Mouse (Mus musculus): ENCODE data around the gene Kmt2d. TPM values are rescaled to one million over a fixed set of nuclear protein-coding genes. Genes with fewer than 3 reads are reported as not detected.

Gene Kmt2d
- polyA plus RNA-seq, 1 experiment = 20.8 TPM

DNA sequence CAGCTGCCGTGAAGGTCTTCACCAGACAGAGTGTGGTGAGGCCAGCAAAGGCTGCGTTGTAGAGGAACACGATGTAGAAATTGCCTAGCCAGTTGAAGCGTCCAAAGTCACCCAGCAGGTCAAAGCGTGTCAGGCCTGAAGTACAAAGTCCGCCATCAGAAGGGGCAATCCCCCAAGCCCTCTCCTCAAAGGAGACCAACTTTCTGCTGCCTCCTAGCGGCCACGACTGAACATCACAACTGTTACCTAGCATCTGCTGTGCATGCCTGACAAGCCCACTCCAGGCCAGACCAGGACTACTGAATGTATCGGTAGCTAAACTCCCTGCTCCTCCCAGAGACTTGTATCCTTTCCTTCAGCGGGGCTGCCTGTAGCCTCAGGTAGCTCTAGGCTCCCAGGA, 33.7 kb upstream of the Kmt2d start:
- Histone ChIP-seq H3K4me1 (ENCODE audit: control insufficient read depth, insufficient read depth, low read length) (no peaks in the 10 kb centered on the region), H3K36me3 (ENCODE audit: control insufficient read depth, insufficient read depth, low read length) (no peaks in the 10 kb centered on the region), H3K27ac (ENCODE audit: insufficient read depth, low read depth, low read length) (no peak overlapping the region), H3K4me3 (ENCODE audit: insufficient read depth, low read depth, low read length) (no peak overlapping the region), H3K27me3 (replicated peaks; ENCODE audit: control insufficient read depth, insufficient read depth, low read length) (no peaks in the 10 kb centered on the region)
- TF ChIP-seq POLR2A (IDR thresholded peaks at IDR 0.05; ENCODE audit: low read depth, low read length) = no peak
- TF ChIP-seq CTCF (conservative IDR thresholded peaks at IDR 0.05; ENCODE audit: insufficient read depth, insufficient read length, low read depth, low read length) = peak; percentile 70
- 33% methylated on average over 10 of the region's 10 CpGs for WGBS
- peak; percentile 35 for DNase-seq

DNA sequence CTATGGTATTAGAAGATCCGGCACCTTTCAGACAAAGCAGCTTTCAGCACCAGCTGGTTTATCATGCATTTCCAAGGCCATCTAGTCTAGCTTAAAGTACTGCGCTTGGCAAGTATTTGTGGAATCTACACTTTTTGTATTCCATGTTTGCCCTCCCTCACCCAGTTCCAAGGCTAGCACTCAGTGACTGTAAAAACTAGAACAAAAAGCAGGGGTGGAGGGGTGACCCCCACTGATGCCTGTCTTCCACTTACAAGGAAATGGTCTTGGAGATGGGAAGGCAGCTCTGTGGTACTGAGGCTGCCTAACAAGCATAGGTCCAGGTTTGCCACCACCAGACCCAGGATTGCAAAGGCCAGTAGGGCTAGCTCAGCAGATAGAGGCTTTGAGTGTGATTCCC, 31.6 kb upstream of the Kmt2d start:
- Histone ChIP-seq H3K27me3 (replicated peaks; ENCODE audit: control insufficient read depth, insufficient read depth, low read length) (no peaks in the 10 kb centered on the region), H3K27ac (ENCODE audit: insufficient read depth, low read depth, low read length) (no peak overlapping the region), H3K36me3 (ENCODE audit: control insufficient read depth, insufficient read depth, low read length) (no peaks in the 10 kb centered on the region), H3K4me3 (ENCODE audit: insufficient read depth, low read depth, low read length) (no peak overlapping the region), H3K4me1 (ENCODE audit: control insufficient read depth, insufficient read depth, low read length) (no peaks in the 10 kb centered on the region)
- 97% methylated on average over 2 of the region's 2 CpGs for WGBS
- no peak for TF ChIP-seq POLR2A (IDR thresholded peaks at IDR 0.05; ENCODE audit: low read depth, low read length)
- TF ChIP-seq CTCF (conservative IDR thresholded peaks at IDR 0.05; ENCODE audit: insufficient read depth, insufficient read length, low read depth, low read length) = no peak
- DNase-seq = no peak

GRCm38 (mm10) chr15:98901530-98901929, 30.5 kb upstream of the Kmt2d start:
- H3K36me3 ChIP-seq (ENCODE audit: control insufficient read depth, insufficient read depth, low read length) = no peaks in the 10 kb centered on the region
- H3K27me3 ChIP-seq (replicated peaks; ENCODE audit: control insufficient read depth, insufficient read depth, low read length) = no peaks in the 10 kb centered on the region
- 58% methylated on average over 1 of the region's 1 CpGs for WGBS
- H3K27ac ChIP-seq (ENCODE audit: insufficient read depth, low read depth, low read length) = no peak overlapping the region
- no peaks in the 10 kb centered on the region for H3K4me1 ChIP-seq (ENCODE audit: control insufficient read depth, insufficient read depth, low read length)
- no peak for DNase-seq
- H3K4me3 ChIP-seq (ENCODE audit: insufficient read depth, low read depth, low read length) = no peak overlapping the region
- TF ChIP-seq POLR2A (IDR thresholded peaks at IDR 0.05; ENCODE audit: low read depth, low read length) = no peak
- TF ChIP-seq CTCF (conservative IDR thresholded peaks at IDR 0.05; ENCODE audit: insufficient read depth, insufficient read length, low read depth, low read length) = no peak

GRCm38 (mm10) chr15:98897928-98898800, 27.2 kb upstream of the Kmt2d start, which contains the start of gene Dhh:
Dhh (minus strand) TSS chr15:98898540.
- Histone ChIP-seq H3K4me3 (ENCODE audit: insufficient read depth, low read depth, low read length) (peak within 1 kb of the TSS; percentile 26), H3K4me1 (ENCODE audit: control insufficient read depth, insufficient read depth, low read length) (0 out of 2 replicates have a peak, but pooled peaks cover 4% of the 10 kb centered on the region), H3K36me3 (ENCODE audit: control insufficient read depth, insufficient read depth, low read length) (no peaks in the 10 kb centered on the region), H3K27ac (ENCODE audit: insufficient read depth, low read depth, low read length) (no peak within 1 kb of the TSS), H3K27me3 (replicated peaks; ENCODE audit: control insufficient read depth, insufficient read depth, low read length) (no peaks in the 10 kb centered on the region; the same call in 1 of the 2 replicates)
- peak; percentile 49 for DNase-seq
- no peak for TF ChIP-seq POLR2A (IDR thresholded peaks at IDR 0.05; ENCODE audit: low read depth, low read length)
- WGBS = 4% methylated on average over 41 of the region's 41 CpGs

GRCm38 (mm10) chr15:98897495-98897894, 26.5 kb upstream of the Kmt2d start:
- WGBS = 13% methylated on average over 10 of the region's 10 CpGs
- Histone ChIP-seq H3K27me3 (replicated peaks; ENCODE audit: control insufficient read depth, insufficient read depth, low read length) (no peaks in the 10 kb centered on the region; the same call in 1 of the 2 replicates), H3K4me3 (ENCODE audit: insufficient read depth, low read depth, low read length) (0 out of 2 replicates have a peak overlapping the region, but pooled peaks have one; percentile 26), H3K4me1 (ENCODE audit: control insufficient read depth, insufficient read depth, low read length) (0 out of 2 replicates have a peak, but pooled peaks cover 4% of the 10 kb centered on the region), H3K36me3 (ENCODE audit: control insufficient read depth, insufficient read depth, low read length) (no peaks in the 10 kb centered on the region), H3K27ac (ENCODE audit: insufficient read depth, low read depth, low read length) (no peak overlapping the region)
- TF ChIP-seq POLR2A (IDR thresholded peaks at IDR 0.05; ENCODE audit: low read depth, low read length) = no peak
- DNase-seq = peak; percentile 42

DNA sequence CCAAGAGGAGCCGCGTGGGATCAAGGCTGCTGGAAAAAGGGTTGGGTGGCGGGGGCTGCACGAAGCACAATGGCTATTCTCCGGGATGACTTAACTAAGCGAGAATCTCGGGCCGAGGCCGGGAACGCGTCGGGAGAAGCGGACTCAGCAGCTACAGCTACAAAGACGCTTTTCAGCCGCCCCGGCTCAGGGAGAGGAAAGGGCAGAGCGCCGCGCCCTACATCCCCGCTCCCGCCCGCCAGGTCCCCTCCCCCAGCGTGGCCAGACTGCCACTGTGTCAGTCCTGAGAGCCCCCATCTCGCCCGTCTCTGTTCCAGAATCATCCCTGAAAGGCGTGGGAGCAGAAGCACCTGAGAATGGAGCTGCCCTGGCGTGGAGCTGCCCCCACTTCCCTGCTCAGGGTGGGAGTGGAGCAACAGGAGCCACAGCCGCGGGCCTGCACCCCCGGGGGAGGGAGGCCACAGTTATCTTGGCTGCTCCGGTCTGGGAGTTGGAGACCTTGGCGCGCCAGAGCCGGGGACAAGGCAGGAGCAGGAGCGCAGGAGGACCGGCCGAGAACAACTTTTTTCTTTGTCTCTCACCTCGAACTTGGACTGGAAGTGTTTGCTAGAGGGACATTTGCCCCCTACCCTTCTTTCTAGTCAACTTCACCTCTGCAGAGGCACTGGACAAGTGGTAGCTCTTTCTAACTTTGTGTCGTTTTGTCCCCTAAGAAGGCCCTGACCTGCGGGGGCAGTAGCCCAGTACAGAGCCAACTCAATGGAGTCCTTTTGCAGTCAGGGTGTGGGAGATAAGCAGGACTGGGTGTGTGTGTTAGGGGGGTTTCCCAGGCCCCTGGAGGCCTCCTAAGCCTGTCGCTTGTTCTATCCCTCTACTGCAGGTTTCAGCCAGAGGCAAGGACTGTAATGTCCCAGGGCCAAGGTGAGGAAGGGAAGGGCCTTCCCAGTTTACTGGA, 24.9 kb upstream of the Kmt2d start:
- TF ChIP-seq CTCF (conservative IDR thresholded peaks at IDR 0.05; ENCODE audit: insufficient read depth, insufficient read length, low read depth, low read length) (no peak), POLR2A (IDR thresholded peaks at IDR 0.05; ENCODE audit: low read depth, low read length) (no peak)
- Histone ChIP-seq H3K4me3 (ENCODE audit: insufficient read depth, low read depth, low read length) (peak overlapping the region; percentile 32; the same call in 1 of the 2 replicates), H3K27me3 (replicated peaks; ENCODE audit: control insufficient read depth, insufficient read depth, low read length) (no peaks in the 10 kb centered on the region; the same call in 1 of the 2 replicates), H3K36me3 (ENCODE audit: control insufficient read depth, insufficient read depth, low read length) (no peaks in the 10 kb centered on the region), H3K27ac (ENCODE audit: insufficient read depth, low read depth, low read length) (no peak overlapping the region; the same call in 1 of the 2 replicates), H3K4me1 (ENCODE audit: control insufficient read depth, insufficient read depth, low read length) (peaks cover 4% of the 10 kb centered on the region; the same call in 1 of the 2 replicates)
- 20% methylated on average over 41 of the region's 41 CpGs for WGBS
- DNase-seq = peak; percentile 24

All from kidney, adult 2 months (tissue).